Mouse (Mus musculus): ENCODE results near the gene Gmip. TPM values are rescaled to one million over a fixed set of nuclear protein-coding genes. Genes with fewer than 3 reads are reported as not detected.

Gene Gmip
- polyA plus RNA-seq, 1 experiment from 2014 or later, result 10.9 TPM

DNA sequence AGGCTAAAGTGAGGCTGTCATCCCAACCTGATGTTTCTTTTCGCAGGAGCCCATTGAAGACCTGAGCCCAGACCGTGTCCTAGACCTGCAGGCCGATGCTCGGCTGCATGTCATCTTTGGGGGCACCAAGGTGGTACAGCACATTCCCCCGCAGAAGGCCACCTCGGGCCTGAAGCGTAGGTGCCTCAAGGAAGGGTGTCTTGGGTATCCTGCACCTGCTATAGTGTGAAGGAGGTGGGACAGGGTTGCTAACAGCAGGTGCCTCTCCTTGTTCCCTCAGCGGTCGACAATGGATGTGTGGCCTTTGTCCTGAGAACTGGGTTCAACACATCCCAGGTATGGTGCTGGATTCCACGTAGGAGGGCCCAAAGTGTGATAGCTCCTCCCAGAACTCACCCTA is 10.8 kb upstream of the Gmip start:
- no peak overlapping the region for H3K4me3 ChIP-seq (ENCODE audit: low read depth, low read length)
- H3K27ac ChIP-seq (ENCODE audit: low read depth, low read length), result no peak overlapping the region
- WGBS, result 94% methylated on average over 10 of the region's 10 CpGs
- peaks cover 2% of the 10 kb centered on the region for H3K4me1 ChIP-seq (replicated peaks; ENCODE audit: control insufficient read depth, insufficient read depth, low read length)
- no peak for ATAC-seq (replicated peaks; ENCODE audit: low FRiP score)
- DNase-seq (ENCODE audit: low spot score), result no peak
- no peak overlapping the region for H3K9ac ChIP-seq (ENCODE audit: low read depth, low read length)
- no peak overlapping the region for H3K4me2 ChIP-seq
- no peaks in the 10 kb centered on the region for H3K9me3 ChIP-seq (ENCODE audit: control insufficient read depth, low read length)
- no peaks in the 10 kb centered on the region for H3K27me3 ChIP-seq (replicated peaks; ENCODE audit: control insufficient read depth, insufficient read depth, low read length)
- H3K36me3 ChIP-seq (ENCODE audit: control insufficient read depth, insufficient read depth, low read length), result peaks cover 79% of the 10 kb centered on the region

DNA sequence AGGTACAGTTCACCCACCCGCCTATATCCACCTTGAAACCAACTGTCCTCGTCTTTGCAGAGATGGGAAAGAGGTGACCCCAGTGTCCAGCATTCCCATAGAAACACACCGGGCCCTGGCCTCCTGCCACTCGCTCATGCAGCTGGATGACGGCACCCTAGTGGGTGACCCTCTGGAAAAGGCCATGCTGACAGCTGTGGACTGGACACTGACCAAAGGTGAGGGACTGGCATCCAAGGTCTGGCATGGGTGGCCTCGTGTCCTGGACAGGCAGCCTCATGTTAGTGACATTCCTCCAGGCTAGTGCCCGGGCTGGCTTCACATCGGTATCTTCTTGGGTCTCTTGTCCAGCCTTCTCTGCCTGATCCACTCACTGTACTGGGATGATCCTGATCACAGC is 9.2 kb upstream of the Gmip start:
- no peak overlapping the region for H3K27ac ChIP-seq (ENCODE audit: low read depth, low read length)
- peaks cover 89% of the 10 kb centered on the region for H3K36me3 ChIP-seq (ENCODE audit: control insufficient read depth, insufficient read depth, low read length)
- ATAC-seq (replicated peaks; ENCODE audit: low FRiP score) (no peak), DNase-seq (ENCODE audit: low spot score) (no peak)
- H3K4me3 ChIP-seq (ENCODE audit: low read depth, low read length), result no peak overlapping the region
- H3K27me3 ChIP-seq (replicated peaks; ENCODE audit: control insufficient read depth, insufficient read depth, low read length), result no peaks in the 10 kb centered on the region
- whole genome bisulfite sequencing, result 89% methylated on average over 8 of the region's 8 CpGs
- no peak overlapping the region for H3K9ac ChIP-seq (ENCODE audit: low read depth, low read length)
- H3K4me2 ChIP-seq, result no peak overlapping the region
- H3K4me1 ChIP-seq (replicated peaks; ENCODE audit: control insufficient read depth, insufficient read depth, low read length), result no peaks in the 10 kb centered on the region
- no peaks in the 10 kb centered on the region for H3K9me3 ChIP-seq (ENCODE audit: control insufficient read depth, low read length)

DNA sequence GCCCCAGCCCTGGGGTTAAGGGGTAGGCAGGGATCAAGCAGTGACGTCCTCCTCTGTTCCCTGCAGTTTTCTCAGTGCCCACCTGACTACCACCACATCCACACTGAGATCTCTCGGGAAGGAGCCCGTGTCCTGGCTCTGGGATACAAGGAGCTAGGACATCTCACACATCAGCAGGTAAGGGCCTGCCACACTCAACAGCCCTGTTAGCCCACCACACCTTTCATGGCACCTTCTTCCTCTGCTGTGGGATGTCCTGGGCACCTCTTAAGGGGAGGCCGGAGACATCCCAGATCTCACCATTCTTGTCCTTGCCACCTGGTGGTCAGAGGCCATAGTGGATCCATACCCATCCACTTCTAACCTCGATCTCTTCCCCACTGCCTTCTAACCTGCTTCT is 8.5 kb upstream of the Gmip start:
- H3K9ac ChIP-seq (ENCODE audit: low read depth, low read length), result no peak overlapping the region
- H3K9me3 ChIP-seq (ENCODE audit: control insufficient read depth, low read length), result no peaks in the 10 kb centered on the region
- H3K36me3 ChIP-seq (ENCODE audit: control insufficient read depth, insufficient read depth, low read length), result peaks cover 90% of the 10 kb centered on the region
- no peak overlapping the region for H3K4me3 ChIP-seq (ENCODE audit: low read depth, low read length)
- H3K4me1 ChIP-seq (replicated peaks; ENCODE audit: control insufficient read depth, insufficient read depth, low read length), result no peaks in the 10 kb centered on the region
- WGBS, result 85% methylated on average over 5 of the region's 5 CpGs
- H3K27ac ChIP-seq (ENCODE audit: low read depth, low read length), result no peak overlapping the region
- H3K27me3 ChIP-seq (replicated peaks; ENCODE audit: control insufficient read depth, insufficient read depth, low read length), result no peaks in the 10 kb centered on the region
- ATAC-seq (replicated peaks; ENCODE audit: low FRiP score) (no peak), DNase-seq (ENCODE audit: low spot score) (no peak)
- H3K4me2 ChIP-seq, result no peak overlapping the region

DNA sequence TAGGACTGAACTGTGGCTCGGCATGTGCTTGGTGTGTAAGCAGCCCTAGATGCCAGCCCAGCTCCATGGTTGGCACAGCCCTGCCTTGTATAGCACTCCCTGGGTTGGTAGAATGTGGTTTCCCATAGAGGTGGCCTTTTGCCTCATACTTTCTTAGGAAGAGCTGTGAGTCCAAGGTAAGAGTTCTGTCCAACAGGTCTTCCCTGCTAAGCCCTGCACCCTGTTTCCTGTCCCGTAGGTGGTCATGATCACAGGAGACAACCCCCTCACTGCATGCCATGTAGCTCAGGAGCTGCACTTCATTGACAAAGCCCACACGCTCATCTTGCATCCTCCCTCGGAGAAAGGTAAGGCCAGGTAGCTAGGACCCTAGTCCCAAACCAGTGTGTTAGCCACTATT is 6.7 kb upstream of the Gmip start:
- no peaks in the 10 kb centered on the region for H3K27me3 ChIP-seq (replicated peaks; ENCODE audit: control insufficient read depth, insufficient read depth, low read length)

DNA sequence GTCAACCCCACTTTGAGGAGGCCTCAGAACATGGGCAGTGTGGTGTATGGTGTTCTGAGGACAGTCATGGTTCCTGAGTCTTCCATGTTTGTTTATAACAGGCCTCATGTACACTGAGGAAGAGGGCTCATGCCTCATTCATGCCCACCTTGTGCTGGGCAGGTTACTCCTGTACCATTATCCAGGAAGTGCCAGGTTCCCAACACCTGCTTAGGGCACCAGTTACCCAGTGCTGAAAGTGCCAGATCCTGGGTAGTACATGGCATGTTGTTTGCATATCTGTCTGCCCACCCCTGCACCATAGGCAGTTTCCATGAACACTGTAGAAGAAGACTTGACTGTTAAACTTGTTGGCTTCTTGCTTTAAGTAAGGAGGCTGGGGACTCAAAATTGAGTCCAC is 6.3 kb upstream of the Gmip start:
- no peak for ATAC-seq (replicated peaks; ENCODE audit: low FRiP score)
- H3K4me2 ChIP-seq, result no peak overlapping the region
- no peaks in the 10 kb centered on the region for H3K9me3 ChIP-seq (ENCODE audit: control insufficient read depth, low read length)
- DNase-seq (ENCODE audit: low spot score), result no peak
- H3K27me3 ChIP-seq (replicated peaks; ENCODE audit: control insufficient read depth, insufficient read depth, low read length), result no peaks in the 10 kb centered on the region
- H3K9ac ChIP-seq (ENCODE audit: low read depth, low read length), result no peak overlapping the region
- H3K36me3 ChIP-seq (ENCODE audit: control insufficient read depth, insufficient read depth, low read length), result peaks cover 90% of the 10 kb centered on the region
- no peak overlapping the region for H3K4me3 ChIP-seq (ENCODE audit: low read depth, low read length)
- no peaks in the 10 kb centered on the region for H3K4me1 ChIP-seq (replicated peaks; ENCODE audit: control insufficient read depth, insufficient read depth, low read length)
- H3K27ac ChIP-seq (ENCODE audit: low read depth, low read length), result no peak overlapping the region

More for the DNA sequence above, 6.7 kb upstream of the Gmip start:
- WGBS, result 95% methylated on average over 4 of the region's 4 CpGs
- Histone ChIP-seq H3K4me2 (no peak overlapping the region), H3K9me3 (ENCODE audit: control insufficient read depth, low read length) (no peaks in the 10 kb centered on the region), H3K27ac (ENCODE audit: low read depth, low read length) (no peak overlapping the region), H3K4me1 (replicated peaks; ENCODE audit: control insufficient read depth, insufficient read depth, low read length) (no peaks in the 10 kb centered on the region), H3K9ac (ENCODE audit: low read depth, low read length) (no peak overlapping the region), H3K36me3 (ENCODE audit: control insufficient read depth, insufficient read depth, low read length) (peaks cover 90% of the 10 kb centered on the region), H3K4me3 (ENCODE audit: low read depth, low read length) (no peak overlapping the region)
- ATAC-seq (replicated peaks; ENCODE audit: low FRiP score), result no peak
- DNase-seq (ENCODE audit: low spot score), result no peak

DNA sequence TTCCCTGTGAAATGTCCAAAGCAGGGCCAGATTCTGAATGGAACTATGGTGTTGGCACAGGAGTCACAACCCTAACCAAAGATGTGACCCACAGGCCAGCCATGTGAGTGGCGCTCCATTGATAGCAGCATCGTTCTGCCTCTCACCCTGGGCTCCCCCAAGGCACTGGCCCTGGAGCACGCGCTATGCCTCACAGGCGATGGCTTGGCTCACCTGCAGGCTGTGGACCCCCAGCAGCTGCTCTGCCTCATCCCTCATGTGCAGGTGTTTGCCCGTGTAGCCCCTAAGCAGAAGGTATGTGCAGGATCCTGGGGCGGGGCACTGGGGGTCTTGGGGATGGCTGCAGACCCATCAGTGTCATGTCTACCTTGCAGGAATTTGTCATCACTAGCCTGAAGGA is 5.1 kb upstream of the Gmip start:
- peaks cover 2% of the 10 kb centered on the region; the same call in 1 of the 2 replicates for H3K4me1 ChIP-seq (replicated peaks; ENCODE audit: control insufficient read depth, insufficient read depth, low read length)
- H3K4me2 ChIP-seq, result no peak overlapping the region
- no peak for ATAC-seq (replicated peaks; ENCODE audit: low FRiP score)
- H3K27me3 ChIP-seq (replicated peaks; ENCODE audit: control insufficient read depth, insufficient read depth, low read length), result no peaks in the 10 kb centered on the region
- no peak overlapping the region for H3K4me3 ChIP-seq (ENCODE audit: low read depth, low read length)
- 88% methylated on average over 7 of the region's 7 CpGs for WGBS
- no peak for DNase-seq (ENCODE audit: low spot score)
- peaks cover 83% of the 10 kb centered on the region for H3K36me3 ChIP-seq (ENCODE audit: control insufficient read depth, insufficient read depth, low read length)
- H3K9me3 ChIP-seq (ENCODE audit: control insufficient read depth, low read length), result no peaks in the 10 kb centered on the region
- H3K27ac ChIP-seq (ENCODE audit: low read depth, low read length), result no peak overlapping the region
- no peak overlapping the region for H3K9ac ChIP-seq (ENCODE audit: low read depth, low read length)

DNA sequence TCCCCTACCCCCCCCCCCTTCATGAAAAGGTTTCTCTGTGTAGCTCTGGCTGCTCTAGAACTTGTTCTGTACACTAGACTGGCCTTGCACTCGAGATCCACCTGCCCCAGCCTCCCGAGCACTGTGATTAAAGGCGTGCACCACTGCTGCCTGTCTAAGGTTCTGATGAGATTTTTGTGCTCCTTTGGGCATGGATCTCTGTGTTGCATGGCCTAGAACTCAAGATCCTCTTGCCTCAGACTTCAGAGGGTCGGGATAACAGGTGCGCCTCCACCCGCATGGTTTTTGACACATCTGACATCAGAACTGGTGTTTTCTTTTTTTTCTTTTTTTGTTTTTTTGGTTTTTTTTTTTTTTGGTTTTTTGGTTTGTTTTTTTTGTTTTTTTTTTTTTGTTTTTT is 3.9 kb upstream of the Gmip start:
- H3K27ac ChIP-seq (ENCODE audit: low read depth, low read length), result no peak overlapping the region
- no peak for ATAC-seq (replicated peaks; ENCODE audit: low FRiP score)

DNA sequence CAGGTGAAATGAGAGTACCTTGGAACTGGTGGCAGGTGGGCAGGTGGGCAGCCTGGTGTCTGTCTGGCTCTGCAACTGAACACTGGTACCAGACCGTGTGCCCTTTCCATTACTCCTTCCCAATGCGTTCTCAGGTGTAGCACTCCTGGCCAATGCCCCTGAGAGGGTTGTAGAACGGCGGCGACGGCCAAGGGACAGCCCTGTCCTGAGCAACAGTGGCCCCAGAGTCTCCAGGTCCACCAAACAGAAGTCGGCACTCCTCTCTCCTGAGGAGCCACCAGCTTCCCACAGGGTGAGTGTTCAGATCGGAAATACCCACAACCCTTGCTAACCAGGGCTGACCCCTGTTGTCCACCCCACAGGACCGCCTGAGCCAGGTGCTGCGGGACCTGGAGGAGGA is 3.4 kb upstream of the Gmip start:
- DNase-seq (ENCODE audit: low spot score) (no peak), ATAC-seq (replicated peaks; ENCODE audit: low FRiP score) (no peak)
- Histone ChIP-seq H3K9me3 (ENCODE audit: control insufficient read depth, low read length) (no peaks in the 10 kb centered on the region), H3K9ac (ENCODE audit: low read depth, low read length) (no peak overlapping the region), H3K4me2 (no peak overlapping the region), H3K27ac (ENCODE audit: low read depth, low read length) (no peak overlapping the region), H3K4me1 (replicated peaks; ENCODE audit: control insufficient read depth, insufficient read depth, low read length) (peaks cover 6% of the 10 kb centered on the region), H3K4me3 (ENCODE audit: low read depth, low read length) (no peak overlapping the region), H3K27me3 (replicated peaks; ENCODE audit: control insufficient read depth, insufficient read depth, low read length) (no peaks in the 10 kb centered on the region), H3K36me3 (ENCODE audit: control insufficient read depth, insufficient read depth, low read length) (peaks cover 66% of the 10 kb centered on the region)
- WGBS, result 90% methylated on average over 10 of the region's 10 CpGs

More for the DNA sequence above, 3.9 kb upstream of the Gmip start:
- WGBS, result 91% methylated on average over 6 of the region's 6 CpGs
- peaks cover 3% of the 10 kb centered on the region for H3K4me1 ChIP-seq (replicated peaks; ENCODE audit: control insufficient read depth, insufficient read depth, low read length)
- no peaks in the 10 kb centered on the region for H3K27me3 ChIP-seq (replicated peaks; ENCODE audit: control insufficient read depth, insufficient read depth, low read length)
- H3K4me3 ChIP-seq (ENCODE audit: low read depth, low read length), result no peak overlapping the region
- peaks cover 72% of the 10 kb centered on the region for H3K36me3 ChIP-seq (ENCODE audit: control insufficient read depth, insufficient read depth, low read length)
- H3K4me2 ChIP-seq, result no peak overlapping the region
- H3K9me3 ChIP-seq (ENCODE audit: control insufficient read depth, low read length), result no peaks in the 10 kb centered on the region
- no peak overlapping the region for H3K9ac ChIP-seq (ENCODE audit: low read depth, low read length)
- no peak for DNase-seq (ENCODE audit: low spot score)

DNA sequence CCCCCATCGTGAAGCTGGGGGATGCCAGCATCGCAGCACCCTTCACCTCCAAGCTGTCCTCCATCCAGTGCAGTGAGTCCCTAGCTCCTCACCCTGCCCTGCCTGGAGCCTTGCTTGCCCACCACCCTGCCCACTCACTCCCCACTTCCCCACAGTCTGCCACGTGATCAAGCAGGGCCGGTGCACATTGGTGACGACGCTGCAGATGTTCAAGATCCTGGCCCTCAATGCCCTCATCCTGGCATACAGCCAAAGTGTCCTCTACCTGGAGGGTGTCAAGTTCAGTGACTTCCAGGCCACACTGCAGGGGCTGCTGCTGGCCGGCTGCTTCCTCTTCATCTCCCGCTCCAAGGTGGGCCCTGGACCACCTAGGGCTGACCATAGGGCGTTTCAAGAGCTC is 3.0 kb upstream of the Gmip start:
- WGBS, result 94% methylated on average over 9 of the region's 9 CpGs
- peaks cover 62% of the 10 kb centered on the region for H3K36me3 ChIP-seq (ENCODE audit: control insufficient read depth, insufficient read depth, low read length)
- ATAC-seq (replicated peaks; ENCODE audit: low FRiP score) (no peak), DNase-seq (ENCODE audit: low spot score) (no peak)
- no peak overlapping the region for H3K9ac ChIP-seq (ENCODE audit: low read depth, low read length)
- no peaks in the 10 kb centered on the region for H3K27me3 ChIP-seq (replicated peaks; ENCODE audit: control insufficient read depth, insufficient read depth, low read length)
- H3K4me1 ChIP-seq (replicated peaks; ENCODE audit: control insufficient read depth, insufficient read depth, low read length), result peaks cover 6% of the 10 kb centered on the region
- no peak overlapping the region for H3K4me2 ChIP-seq
- no peaks in the 10 kb centered on the region for H3K9me3 ChIP-seq (ENCODE audit: control insufficient read depth, low read length)
- H3K27ac ChIP-seq (ENCODE audit: low read depth, low read length), result no peak overlapping the region
- H3K4me3 ChIP-seq (ENCODE audit: low read depth, low read length), result no peak overlapping the region

All from liver, embryonic 11.5 days (tissue).